Mouse (Mus musculus): ENCODE measurements around the gene Kdelr3.

Kdelr3 gene

GRCm38 (mm10) chr15:79511553-79512320 lies 4.5 kb upstream of the Kdelr3 start:
- peak; percentile 64 for DNase-seq (ENCODE audit: low read depth, low spot score)

DNA sequence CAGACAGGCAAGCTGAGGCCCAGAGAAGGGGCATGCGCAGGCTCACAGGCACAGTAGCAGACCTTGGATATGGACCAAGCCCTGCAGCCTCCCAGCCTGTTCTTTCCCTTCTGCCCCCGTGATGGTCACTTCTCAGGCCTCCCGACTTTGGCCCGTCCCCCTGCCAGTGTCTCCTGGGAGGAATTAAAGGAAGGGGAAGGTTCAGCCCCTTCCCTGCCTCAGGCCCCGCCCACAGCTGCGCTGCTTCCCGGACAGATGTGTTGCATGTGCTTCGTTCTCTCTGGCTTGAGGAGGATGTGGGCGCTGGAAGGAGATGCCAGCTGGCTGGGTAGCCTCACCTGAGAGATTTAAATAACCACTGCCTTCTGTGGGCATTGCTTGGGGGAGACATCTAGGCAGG lies 2.3 kb upstream of the Kdelr3 start:
- DNase-seq (ENCODE audit: low read depth, low spot score): no peak

DNA sequence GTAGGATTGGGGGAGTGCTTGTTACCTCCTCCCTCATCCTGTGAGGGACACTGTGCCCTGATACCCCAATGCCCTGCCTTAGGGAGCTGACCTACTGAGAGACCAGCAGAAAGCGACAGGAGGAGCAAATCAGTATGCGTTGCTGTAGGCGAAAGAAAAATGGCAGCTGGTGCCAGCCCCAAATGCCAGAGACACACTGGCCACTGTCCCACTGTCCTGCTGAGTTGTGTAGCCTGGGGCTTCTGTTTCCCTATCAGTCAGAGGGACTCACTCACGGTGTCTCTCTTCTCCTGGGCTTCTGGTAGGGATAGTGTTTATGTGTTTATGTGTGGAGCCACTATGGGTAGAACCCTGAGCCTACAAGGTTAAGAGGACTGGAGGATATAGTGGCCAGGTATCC lies 1.5 kb downstream of the Kdelr3 start:
- DNase-seq (ENCODE audit: low read depth, low spot score): no peak

GRCm38 (mm10) chr15:79518571-79518970 lies 2.4 kb downstream of the Kdelr3 start:
- no peak for DNase-seq (ENCODE audit: low read depth, low spot score)

- DNase-seq (ENCODE audit: low read depth, low spot score): peak; percentile 91
Observed at GRCm38 (mm10) chr15:79519400-79520220, 3.4 kb downstream of the Kdelr3 start.

GRCm38 (mm10) chr15:79525564-79525963 lies 9.4 kb downstream of the Kdelr3 start:
- no peak for DNase-seq (ENCODE audit: low read depth, low spot score)

DNA sequence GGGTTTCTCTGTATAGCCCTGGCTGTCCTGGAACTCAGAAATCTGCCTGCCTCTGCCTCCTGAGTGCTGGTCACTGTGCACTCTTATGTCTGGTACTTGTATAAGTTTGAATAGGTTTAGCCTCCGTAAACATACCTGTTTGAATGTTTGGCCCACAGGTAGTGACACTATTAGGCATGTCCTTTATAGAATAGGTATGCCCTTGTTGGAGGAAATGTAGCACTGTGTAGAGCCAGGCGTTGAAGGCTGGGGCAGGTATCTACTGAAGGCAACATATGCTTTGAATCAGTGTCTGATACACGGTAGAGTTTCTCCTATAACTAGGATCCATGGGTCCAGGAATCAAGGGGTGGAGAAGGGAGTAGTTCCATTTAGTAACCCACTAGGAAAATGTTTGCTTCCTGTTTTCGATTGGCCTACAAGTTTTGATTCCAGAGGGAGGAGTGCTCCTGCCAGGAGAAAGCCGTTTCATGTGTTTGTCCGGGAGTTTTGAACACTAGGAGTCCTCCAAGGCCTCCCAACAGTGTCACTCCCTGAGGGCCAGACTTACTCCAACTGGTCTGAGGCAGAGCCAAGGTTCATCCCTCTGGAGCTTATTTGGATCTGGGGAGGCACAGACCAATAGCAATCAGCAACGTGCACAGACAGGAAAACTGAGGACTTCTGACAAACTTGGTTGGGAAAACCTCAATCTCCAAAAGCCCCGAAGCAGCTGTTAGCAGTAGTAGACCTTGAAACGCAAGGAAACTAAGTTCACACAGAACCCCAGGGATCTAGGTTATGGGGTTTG lies 10.0 kb downstream of the Kdelr3 start:
- DNase-seq (ENCODE audit: low read depth, low spot score): no peak

DNA sequence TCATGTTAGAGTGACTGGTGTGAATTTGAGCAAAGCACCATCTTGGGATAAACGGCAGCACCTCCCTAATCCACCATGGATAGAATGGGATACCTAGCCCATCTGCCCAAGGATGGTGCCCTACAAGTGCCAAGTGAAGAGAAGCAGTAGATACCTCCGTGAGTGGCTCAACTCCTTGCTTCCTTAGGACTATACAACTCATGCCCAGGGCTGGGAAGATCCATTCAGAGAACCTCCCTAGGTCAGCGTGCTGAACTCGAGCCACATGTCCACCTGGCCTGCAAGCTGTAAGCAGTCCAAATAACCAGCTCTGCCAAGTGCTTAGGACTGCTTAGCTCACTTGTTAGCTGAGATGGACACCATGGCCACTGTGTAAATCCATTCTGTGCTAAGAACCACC lies 11.0 kb downstream of the Kdelr3 start:
- DNase-seq (ENCODE audit: low read depth, low spot score): no peak

GRCm38 (mm10) chr15:79527991-79528639 lies 11.9 kb downstream of the Kdelr3 start:
- no peak for DNase-seq (ENCODE audit: low read depth, low spot score)

GRCm38 (mm10) chr15:79529935-79530334 lies 13.7 kb downstream of the Kdelr3 start:
- peak; percentile 67 for DNase-seq (ENCODE audit: low read depth, low spot score)

DNA sequence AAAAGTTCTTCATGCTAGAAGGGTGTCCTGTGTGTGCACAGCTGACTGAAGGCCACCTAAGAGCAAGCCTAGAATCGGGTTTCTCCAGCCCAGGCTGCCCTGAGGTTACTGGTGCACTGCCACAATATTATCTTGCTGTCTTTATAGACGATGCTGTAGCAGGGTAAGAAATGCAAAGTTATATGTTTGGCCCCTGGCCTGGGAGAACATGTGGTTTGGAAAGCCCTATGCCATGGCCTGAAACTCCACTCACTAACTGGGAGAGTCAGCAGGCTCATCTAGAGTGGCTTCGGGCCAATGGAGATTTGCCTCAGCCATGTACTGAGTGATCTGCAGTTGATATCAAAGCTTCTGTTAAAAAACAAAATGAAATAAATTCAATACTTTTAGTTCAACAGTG lies 17.6 kb downstream of the Kdelr3 start:
- DNase-seq (ENCODE audit: low read depth, low spot score): no peak

DNA sequence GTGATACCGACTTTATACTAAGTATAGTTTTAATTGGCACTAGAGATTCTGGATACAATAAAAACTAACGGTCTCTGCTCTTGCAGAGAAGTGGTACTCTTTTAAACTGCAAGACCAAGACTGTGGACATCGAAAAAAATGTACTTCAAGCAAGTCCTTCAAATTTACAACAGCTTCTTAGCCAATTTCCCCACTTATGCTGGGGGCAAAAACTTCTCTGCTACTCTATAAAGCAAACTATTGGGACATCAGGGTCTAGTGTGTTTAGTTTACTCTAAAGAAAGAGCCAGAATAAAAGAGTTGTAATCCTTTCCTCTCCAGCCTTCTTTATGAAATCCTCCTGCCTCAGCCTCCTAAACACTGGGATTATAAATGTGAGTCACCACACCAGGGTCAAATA lies 27.8 kb downstream of the Kdelr3 start:
- DNase-seq (ENCODE audit: low read depth, low spot score): no peak

DNA sequence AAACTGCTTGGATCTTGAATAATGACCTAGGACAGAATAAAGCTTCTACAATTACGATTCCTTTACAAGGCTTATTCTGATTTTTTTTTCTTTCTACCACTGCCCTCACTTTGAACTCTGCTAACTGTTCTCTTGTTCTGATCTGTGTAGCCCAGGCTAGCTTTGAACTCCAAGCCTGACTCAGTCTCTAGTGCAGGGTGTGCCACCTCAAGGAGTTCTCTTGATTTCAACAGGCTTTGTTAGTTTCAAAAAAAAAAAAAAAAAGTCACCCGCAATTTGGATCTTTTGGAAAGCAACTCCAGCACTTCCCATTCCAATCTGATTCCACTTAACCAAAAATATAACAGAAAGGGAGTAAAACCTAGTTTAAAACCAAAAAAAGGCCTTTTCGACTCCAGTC lies 29.3 kb downstream of the Kdelr3 start:
- no peak for DNase-seq (ENCODE audit: low read depth, low spot score)

GRCm38 (mm10) chr15:79545921-79546399 lies 29.7 kb downstream of the Kdelr3 start:
- no peak for DNase-seq (ENCODE audit: low read depth, low spot score)

DNA sequence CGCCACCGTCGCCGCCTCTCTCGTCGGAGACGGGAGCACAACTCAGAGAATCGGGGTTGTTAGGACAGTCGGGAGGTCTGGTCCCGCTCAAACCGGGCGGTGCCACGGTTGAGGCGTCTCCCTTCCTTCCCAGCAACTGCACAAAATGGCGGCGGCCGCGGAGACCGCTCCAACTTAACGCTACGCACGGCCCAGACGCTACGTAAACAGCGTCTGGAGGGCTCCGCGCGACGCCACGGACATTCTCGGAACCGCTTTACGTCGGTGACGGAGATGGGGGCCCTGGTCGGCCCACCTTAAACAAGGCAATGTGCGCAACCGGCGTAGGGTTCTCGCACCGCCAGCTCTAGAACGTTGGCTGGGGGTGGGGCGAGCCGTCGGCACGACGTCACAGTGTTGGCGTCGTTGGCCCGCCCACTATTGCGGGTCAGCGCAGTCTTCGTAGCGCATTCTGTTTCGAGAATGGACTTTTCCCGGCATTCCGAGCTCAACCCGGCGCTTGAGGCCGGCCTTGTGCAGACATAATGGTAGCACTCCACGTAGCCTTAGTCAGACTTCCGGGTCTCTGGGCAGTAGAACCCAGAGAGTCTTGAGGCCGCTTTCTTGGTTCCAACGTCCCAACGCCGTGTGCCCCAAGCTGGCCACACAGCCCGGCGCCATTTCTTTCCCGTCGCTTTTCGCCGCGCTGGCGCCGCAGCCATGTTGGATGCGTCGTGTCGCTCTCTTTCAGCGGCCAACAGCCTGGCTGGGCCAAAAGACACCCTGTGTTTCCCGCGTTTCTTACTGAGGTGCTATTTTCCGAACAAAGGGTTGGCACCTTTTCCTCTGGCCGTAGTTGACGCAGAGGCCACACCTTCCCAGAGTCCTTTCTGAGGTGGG lies 30.4 kb downstream of the Kdelr3 start, which contains the start of gene Ddx17:
Gene Ddx17, minus strand, starts transcription at position 332 of the 879 bp plus-strand sequence.
- DNase-seq (ENCODE audit: low read depth, low spot score): peak; percentile 95

DNA sequence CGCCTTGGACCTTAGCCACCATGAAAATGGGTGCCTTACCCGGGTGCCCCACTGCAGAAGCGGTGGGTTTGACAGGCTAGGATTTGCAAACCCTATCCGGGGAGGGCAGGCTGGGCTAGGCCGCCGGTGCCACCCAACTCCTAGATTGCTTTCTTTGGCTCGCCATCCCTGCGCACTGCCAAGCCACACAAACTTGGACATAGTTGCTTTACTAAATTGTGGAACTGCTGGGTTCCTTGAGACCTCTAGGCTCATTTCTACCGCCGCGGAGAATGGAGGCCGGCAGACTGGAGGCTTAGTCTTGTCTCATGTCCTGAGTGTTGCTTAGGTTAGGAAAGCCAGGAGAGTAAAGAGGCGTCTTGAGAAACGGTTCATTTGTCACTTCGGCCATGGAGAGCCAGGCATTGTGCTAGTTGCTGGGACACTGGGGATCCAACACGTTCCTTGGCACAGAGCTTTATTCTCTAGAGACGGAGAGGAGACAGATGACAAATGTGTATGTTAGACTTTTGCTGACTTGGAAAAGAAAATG lies 31.1 kb downstream of the Kdelr3 start:
- DNase-seq (ENCODE audit: low read depth, low spot score): no peak

GRCm38 (mm10) chr15:79548226-79548625 lies 32.0 kb downstream of the Kdelr3 start:
- DNase-seq (ENCODE audit: low read depth, low spot score): no peak

DNA sequence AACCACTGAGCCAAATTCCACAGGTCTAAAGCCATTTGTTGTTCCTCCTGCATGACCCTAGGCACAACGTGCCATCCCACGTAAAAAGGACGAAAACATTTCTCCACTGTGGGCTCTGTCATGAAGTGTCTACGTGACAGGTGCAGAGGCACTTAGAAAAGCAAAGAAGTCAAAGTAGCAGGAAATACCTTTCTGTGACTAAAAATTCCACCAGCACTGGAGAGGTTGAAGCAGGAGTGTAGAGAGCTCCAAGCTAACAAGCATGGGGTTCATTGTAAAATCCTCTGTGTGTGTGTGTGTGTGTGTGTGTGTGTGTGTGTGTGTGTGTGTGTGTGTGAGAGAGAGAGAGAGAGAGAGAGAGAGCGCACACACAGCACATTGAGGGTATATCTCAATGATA lies 36.4 kb downstream of the Kdelr3 start:
- DNase-seq (ENCODE audit: low read depth, low spot score): no peak

DNA sequence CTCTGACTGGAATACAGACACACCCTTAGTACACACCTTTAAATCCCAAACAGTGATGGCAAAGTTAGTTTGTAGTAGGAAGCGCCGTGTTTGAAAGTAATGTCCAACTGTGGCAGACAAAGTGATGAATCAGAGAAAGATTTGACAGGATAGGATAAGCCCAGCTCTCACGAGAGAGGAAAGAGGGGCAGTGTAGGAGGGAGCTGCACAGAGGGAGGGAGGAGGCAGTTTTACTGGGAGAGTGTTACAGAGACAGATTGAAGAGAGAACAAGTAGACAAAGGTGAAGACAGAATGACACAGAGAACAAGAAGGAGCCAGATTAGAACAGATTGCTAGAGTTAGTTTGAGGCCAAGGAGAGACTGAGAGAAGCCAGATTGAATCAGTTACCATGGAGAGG lies 43.4 kb downstream of the Kdelr3 start:
- no peak for DNase-seq (ENCODE audit: low read depth, low spot score)

DNA sequence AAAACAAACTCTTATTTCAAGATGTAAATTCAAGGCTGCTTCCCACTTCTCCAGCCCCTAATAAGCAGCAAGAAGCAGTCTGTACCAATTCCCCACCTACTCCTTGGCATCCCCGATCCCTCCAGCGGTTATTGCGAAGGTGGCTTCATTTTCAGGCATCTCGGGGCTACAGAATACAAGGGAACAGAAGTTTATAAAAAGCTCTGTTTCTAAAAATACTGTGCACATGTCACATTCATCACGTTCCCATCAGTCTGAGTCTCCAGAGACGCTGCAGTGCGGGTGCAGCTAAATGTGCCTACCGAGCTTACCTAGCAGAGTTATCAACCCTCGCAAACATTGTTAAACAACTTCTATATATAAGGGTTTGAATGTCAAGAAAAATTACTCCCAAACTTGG lies 46.2 kb downstream of the Kdelr3 start:
- DNase-seq (ENCODE audit: low read depth, low spot score): no peak

Measured in ES-CJ7 (cell line).